Mouse (Mus musculus) myocyte (in vitro differentiated cells): ENCODE measurements at regions not wholly inside any gene's neighbourhood (a gene's known extent, or its start where the extent isn't known, plus 50 kb on each side); places are given as distances from the start of the nearest gene placed in this dataset.

Experiments used
- H3K27me3 ChIP-seq: one replicate; pipeline ENCODE4 v1.6.1; 2011; ENCODE audit not compliant: control insufficient read depth, insufficient read depth, insufficient read length
- H3K36me3 ChIP-seq: one replicate; pipeline ENCODE4 v1.6.1; 2011; ENCODE audit not compliant: control insufficient read depth, insufficient read depth
- H3K4me2 ChIP-seq: one replicate; pipeline ENCODE4 v1.6.1; 2011; ENCODE audit warnings: low read depth, control low read depth
- H3K4me3 ChIP-seq: one replicate; pipeline ENCODE4 v1.5.1; 2011; ENCODE audit warnings: mild to moderate bottlenecking, control low read depth, moderate library complexity
- H3K79me2 ChIP-seq: one replicate; pipeline ENCODE4 v1.6.1; 2011; ENCODE audit not compliant: control insufficient read depth, insufficient read depth
- H3ac ChIP-seq: one replicate; pipeline ENCODE4 v1.6.1; 2011; ENCODE audit not compliant: control insufficient read depth, insufficient read length
- CEBPB ChIP-seq: IDR thresholded peaks from 2 replicates; pipeline ENCODE4 v1.6.1; 2011; ENCODE audit warnings: mild to moderate bottlenecking, moderate library complexity; ENCODE audit not compliant: poor library complexity, insufficient read depth, severe bottlenecking
- E2F4 ChIP-seq: IDR thresholded peaks from one replicate; pipeline ENCODE4 v1.6.1; 2011; ENCODE audit warnings: mild to moderate bottlenecking, control low read depth, moderate library complexity; ENCODE audit not compliant: insufficient read depth
- MAX ChIP-seq: IDR thresholded peaks from one replicate; pipeline ENCODE4 v1.6.1; 2011; ENCODE audit warnings: low read depth, mild to moderate bottlenecking, control low read depth
- MYOD1 ChIP-seq, 3 experiments: IDR thresholded peaks; one replicate each; pipeline ENCODE4 v1.6.1; 2011; ENCODE audit warnings: control low read depth in 2 of 3, low read depth in 2 of 3, mild to moderate bottlenecking in 2 of 3, moderate library complexity in 1 of 3; ENCODE audit not compliant: insufficient read length in 2 of 3, control insufficient read depth in 1 of 3
- MYOG ChIP-seq, 3 experiments: IDR thresholded peaks; one replicate each; pipeline ENCODE4 v1.6.1; 2011; ENCODE audit warnings: control low read depth in 2 of 3, low read depth in 2 of 3, mild to moderate bottlenecking in 2 of 3; ENCODE audit not compliant: insufficient read length in 2 of 3, control insufficient read depth in 1 of 3, insufficient read depth in 1 of 3
- POLR2A ChIP-seq: IDR thresholded peaks from one replicate; pipeline ENCODE4 v1.6.1; 2011; ENCODE audit warnings: low read depth, mild to moderate bottlenecking, control low read depth, moderate library complexity; ENCODE audit not compliant: insufficient read length
- POLR2AphosphoS2 ChIP-seq: IDR thresholded peaks from one replicate; pipeline ENCODE4 v1.6.1; 2011; ENCODE audit warnings: low read depth, control low read depth; ENCODE audit not compliant: insufficient read length
- REST ChIP-seq: IDR thresholded peaks from one replicate; pipeline ENCODE4 v1.6.1; 2011; ENCODE audit warnings: mild to moderate bottlenecking, control low read depth, moderate library complexity; ENCODE audit not compliant: insufficient read depth, insufficient read length
- SRF ChIP-seq: IDR thresholded peaks from one replicate; pipeline ENCODE4 v1.6.1; 2011; ENCODE audit warnings: low read depth; ENCODE audit not compliant: control insufficient read depth, insufficient read length
- TCF12 ChIP-seq: IDR thresholded peaks from one replicate; pipeline ENCODE4 v1.6.1; 2011; ENCODE audit warnings: mild to moderate bottlenecking, control low read depth; ENCODE audit not compliant: poor library complexity, insufficient read depth, severe bottlenecking
- TCF3 ChIP-seq: IDR thresholded peaks from one replicate; pipeline ENCODE4 v1.6.1; 2011; ENCODE audit warnings: low read depth, control low read depth; ENCODE audit not compliant: insufficient read length
- USF1 ChIP-seq: IDR thresholded peaks from one replicate; pipeline ENCODE4 v1.6.1; 2011; ENCODE audit warnings: low read depth, mild to moderate bottlenecking, control low read depth, moderate library complexity

DNA sequence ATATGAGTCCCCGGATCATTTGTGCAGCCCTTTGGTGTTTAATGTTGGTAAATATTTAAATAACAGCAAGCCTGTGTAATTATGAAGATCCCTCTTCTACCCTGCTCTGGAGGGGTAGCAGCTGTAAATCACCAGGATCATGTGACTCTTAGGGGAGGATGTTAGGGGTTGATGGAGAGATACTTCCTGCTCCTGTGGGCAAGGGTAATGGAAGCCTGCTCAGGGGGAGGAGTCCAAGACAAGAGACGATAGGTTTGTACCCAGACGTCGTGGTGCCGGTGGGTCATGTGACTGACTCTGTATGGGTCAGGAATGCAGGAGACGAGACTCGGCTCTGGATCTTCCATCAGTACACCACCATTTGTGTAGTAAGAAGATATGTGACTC is 166.7 kb downstream of the Cdh26 start:
- H3K79me2 ChIP-seq = no peaks in the 10 kb centered on the region

DNA sequence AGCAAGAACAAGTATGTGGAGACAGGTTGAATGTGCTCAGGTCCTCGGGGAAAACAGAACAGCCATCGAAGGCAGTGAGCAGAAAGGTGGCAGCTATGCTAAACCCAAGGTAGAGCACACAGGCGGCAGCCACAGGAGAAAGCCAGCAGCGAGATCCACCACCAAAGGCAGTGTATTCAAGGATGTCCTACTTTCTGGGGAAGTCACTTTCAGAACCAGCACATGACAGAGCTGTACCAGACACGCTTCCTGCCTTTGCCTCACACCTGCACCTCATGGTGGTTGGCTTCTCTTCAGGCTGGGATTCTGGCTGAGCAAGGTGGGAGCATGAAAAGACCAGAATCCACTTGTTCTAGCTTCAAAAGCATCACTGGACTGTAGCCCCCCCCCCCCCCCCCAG is 168.0 kb downstream of the Cdh26 start:
- TF ChIP-seq TCF3 = no peak
- no peak for TF ChIP-seq POLR2AphosphoS2
- no peak for TF ChIP-seq TCF12
- TF ChIP-seq E2F4 = no peak
- TF ChIP-seq CEBPB = no peak
- TF ChIP-seq SRF = no peak
- no peak for TF ChIP-seq MYOD1 (IDR thresholded peaks at IDR 0.05; ENCODE audit: control insufficient read depth in 1 of 3, insufficient read length in 2 of 3, low read depth in 2 of 3)
- TF ChIP-seq REST = no peak
- no peak for TF ChIP-seq MYOG (IDR thresholded peaks at IDR 0.05; ENCODE audit: control insufficient read depth in 1 of 3, insufficient read depth in 1 of 3, insufficient read length in 2 of 3, low read depth in 2 of 3)
- TF ChIP-seq MAX = no peak
- no peak for TF ChIP-seq POLR2A
- no peak for TF ChIP-seq USF1
- H3K36me3 ChIP-seq = no peaks in the 10 kb centered on the region
- H3K4me3 ChIP-seq = no peak overlapping the region
- no peaks in the 10 kb centered on the region for H3K79me2 ChIP-seq
- no peak overlapping the region for H3K4me2 ChIP-seq
- H3ac ChIP-seq = no peak overlapping the region
- no peaks in the 10 kb centered on the region for H3K27me3 ChIP-seq

More for the DNA sequence above, 166.7 kb downstream of the Cdh26 start:
- H3K4me2 ChIP-seq = no peak overlapping the region
- TF ChIP-seq MAX = no peak
- no peak for TF ChIP-seq E2F4
- TF ChIP-seq REST = no peak
- TF ChIP-seq CEBPB = no peak
- TF ChIP-seq POLR2AphosphoS2 = no peak
- no peak for TF ChIP-seq POLR2A
- no peak for TF ChIP-seq TCF3
- TF ChIP-seq MYOD1 (IDR thresholded peaks at IDR 0.05; ENCODE audit: control insufficient read depth in 1 of 3, insufficient read length in 2 of 3, low read depth in 2 of 3) = no peak
- TF ChIP-seq TCF12 = no peak
- no peak for TF ChIP-seq SRF
- no peak for TF ChIP-seq USF1
- TF ChIP-seq MYOG (IDR thresholded peaks at IDR 0.05; ENCODE audit: control insufficient read depth in 1 of 3, insufficient read depth in 1 of 3, insufficient read length in 2 of 3, low read depth in 2 of 3) = no peak
- no peak overlapping the region for H3K4me3 ChIP-seq
- no peaks in the 10 kb centered on the region for H3K36me3 ChIP-seq
- no peak overlapping the region for H3ac ChIP-seq
- H3K27me3 ChIP-seq = no peaks in the 10 kb centered on the region

GRCm38 (mm10) chr2:178598836-178599235 is 168.5 kb downstream of the Cdh26 start:
- H3K36me3 ChIP-seq = no peaks in the 10 kb centered on the region

DNA sequence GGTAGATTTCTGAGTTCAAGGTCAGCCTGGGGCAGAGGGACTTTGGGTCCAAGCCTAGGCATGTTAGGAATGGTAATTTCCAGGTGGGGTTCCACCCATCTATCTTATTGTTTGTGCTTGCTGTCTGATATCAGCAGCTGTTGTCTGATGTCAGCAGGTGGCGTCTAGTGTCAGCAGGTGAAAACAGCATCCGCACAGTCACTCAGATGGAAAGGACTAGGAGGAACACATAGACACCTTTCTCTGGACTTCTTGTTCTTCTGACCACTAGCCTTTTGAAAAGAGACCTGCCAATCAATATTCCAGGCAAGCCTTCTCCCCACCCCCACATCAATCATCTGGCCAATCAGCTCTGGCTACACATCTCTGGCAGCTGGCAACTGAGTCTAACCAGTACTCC is 173.1 kb downstream of the Cdh26 start:
- no peak overlapping the region for H3ac ChIP-seq
- H3K4me3 ChIP-seq = no peak overlapping the region
- TF ChIP-seq MYOD1 (IDR thresholded peaks at IDR 0.05; ENCODE audit: control insufficient read depth in 1 of 3, insufficient read length in 2 of 3, low read depth in 2 of 3) (no peak), E2F4 (no peak), SRF (no peak), CEBPB (no peak), POLR2AphosphoS2 (no peak), USF1 (no peak), TCF3 (no peak), MAX (no peak), REST (no peak), POLR2A (no peak), MYOG (IDR thresholded peaks at IDR 0.05; ENCODE audit: control insufficient read depth in 1 of 3, insufficient read depth in 1 of 3, insufficient read length in 2 of 3, low read depth in 2 of 3) (no peak), TCF12 (no peak)
- no peak overlapping the region for H3K4me2 ChIP-seq
- H3K79me2 ChIP-seq = no peaks in the 10 kb centered on the region
- H3K36me3 ChIP-seq = no peaks in the 10 kb centered on the region
- H3K27me3 ChIP-seq = no peaks in the 10 kb centered on the region

More at GRCm38 (mm10) chr2:178598836-178599235, 168.5 kb downstream of the Cdh26 start:
- Histone ChIP-seq H3K4me3 (no peak overlapping the region), H3ac (no peak overlapping the region), H3K79me2 (no peaks in the 10 kb centered on the region), H3K27me3 (no peaks in the 10 kb centered on the region), H3K4me2 (no peak overlapping the region)
- TF ChIP-seq REST = no peak
- no peak for TF ChIP-seq MAX
- TF ChIP-seq TCF3 = no peak
- no peak for TF ChIP-seq TCF12
- TF ChIP-seq E2F4 = no peak
- TF ChIP-seq MYOD1 (IDR thresholded peaks at IDR 0.05; ENCODE audit: control insufficient read depth in 1 of 3, insufficient read length in 2 of 3, low read depth in 2 of 3) = no peak
- no peak for TF ChIP-seq POLR2AphosphoS2
- no peak for TF ChIP-seq MYOG (IDR thresholded peaks at IDR 0.05; ENCODE audit: control insufficient read depth in 1 of 3, insufficient read depth in 1 of 3, insufficient read length in 2 of 3, low read depth in 2 of 3)
- TF ChIP-seq POLR2A = no peak
- TF ChIP-seq SRF = no peak
- no peak for TF ChIP-seq CEBPB
- TF ChIP-seq USF1 = no peak
